Mouse (Mus musculus) left cerebral cortex, adult 2 months (tissue): ENCODE data around the gene Sptan1. TPM values are rescaled to one million over a fixed set of nuclear protein-coding genes. Genes with fewer than 3 reads are reported as not detected.

Experiments
- DNase-seq, 2 experiments: peaks; one replicate each; pipeline ENCODE4 v3.0.0; 2021 to 2022; ENCODE audit warnings: low spot score in 2 of 2, mixed read lengths in 1 of 2; ENCODE audit errors: extremely low spot score in 1 of 2
- H3K27ac ChIP-seq: fragments of 200-600 bp; 2 replicates; pipeline ENCODE4 v1.8.1; 2022
- H3K4me3 ChIP-seq: fragments of 200-600 bp; 2 replicates; pipeline ENCODE4 v1.8.1; 2022
- CTCF ChIP-seq: fragments of 200-600 bp; IDR thresholded peaks from 2 replicates; pipeline ENCODE4 v1.8.1; 2022; ENCODE audit warnings: antibody characterized with exemption, mild to moderate bottlenecking, moderate library complexity
- intact Hi-C: fragments of 180-260 bp; cut with DNase I; formaldehyde crosslinking; loops from one replicate; pipeline ENCODE4 v1.15.1; 2025
- total RNA-seq, 2 experiments: library from RNA; stranded (reverse); gene quantifications; 2 replicates each; pipeline ENCODE4 v1.2.3; 2021

Sptan1 gene
- total RNA-seq, 2 experiments from 2014 or later = 878 to 928 TPM

GRCm38 (mm10) chr2:30010840-30011281 lies 45.5 kb downstream of the Sptan1 start:
- Histone ChIP-seq H3K27ac (no peak overlapping the region), H3K4me3 (no peak overlapping the region)
- DNase-seq = no peak
- intact Hi-C loops = no loop called here
- no peak for TF ChIP-seq CTCF

GRCm38 (mm10) chr2:30014326-30014966 lies 49.1 kb downstream of the Sptan1 start:
- Histone ChIP-seq H3K27ac (no peak overlapping the region), H3K4me3 (no peak overlapping the region)
- intact Hi-C loops = no loop called here
- TF ChIP-seq CTCF = no peak
- DNase-seq = no peak

GRCm38 (mm10) chr2:30025454-30025853 lies 60.1 kb downstream of the Sptan1 start:
- no peak for DNase-seq
- H3K4me3 ChIP-seq = no peak overlapping the region
- no peak overlapping the region for H3K27ac ChIP-seq
- intact Hi-C loops = no loop called here
- no peak for TF ChIP-seq CTCF

- H3K4me3 ChIP-seq = no peak overlapping the region
- DNase-seq = no peak
- H3K27ac ChIP-seq = no peak overlapping the region
- no peak for TF ChIP-seq CTCF
- intact Hi-C loops = no loop called here
Measured at GRCm38 (mm10) chr2:30026997-30027396, 61.6 kb downstream of the Sptan1 start.

- no peak for DNase-seq
- peak; percentile 52 for TF ChIP-seq CTCF
Measured at GRCm38 (mm10) chr2:30032244-30032846, 67.0 kb downstream of the Sptan1 start.

GRCm38 (mm10) chr2:30032957-30033356 lies 67.6 kb downstream of the Sptan1 start:
- Histone ChIP-seq H3K4me3 (no peak overlapping the region), H3K27ac (no peak overlapping the region; the same call in 1 of the 2 replicates)
- no peak for TF ChIP-seq CTCF
- intact Hi-C loops = no loop called here
- DNase-seq = peak in 1 of 2 experiments; percentile 41

More at GRCm38 (mm10) chr2:30032244-30032846, 67.0 kb downstream of the Sptan1 start:
- Histone ChIP-seq H3K4me3 (no peak overlapping the region), H3K27ac (no peak overlapping the region)
- intact Hi-C loops = no loop called here

GRCm38 (mm10) chr2:30037762-30038161 lies 72.4 kb downstream of the Sptan1 start:
- no peak overlapping the region for H3K4me3 ChIP-seq
- intact Hi-C loops = no loop called here
- no peak for TF ChIP-seq CTCF
- no peak for DNase-seq
- no peak overlapping the region for H3K27ac ChIP-seq

- intact Hi-C loops = no loop called here
- no peak overlapping the region for H3K4me3 ChIP-seq
- H3K27ac ChIP-seq = no peak overlapping the region
- TF ChIP-seq CTCF = no peak
- DNase-seq = no peak
Measured at GRCm38 (mm10) chr2:30038370-30038769, 73.0 kb downstream of the Sptan1 start.

- no peak overlapping the region for H3K4me3 ChIP-seq
- H3K27ac ChIP-seq = no peak overlapping the region
- DNase-seq = no peak
- intact Hi-C loops = no loop called here
- TF ChIP-seq CTCF = no peak
Measured at GRCm38 (mm10) chr2:30039687-30040086, 74.3 kb downstream of the Sptan1 start.

GRCm38 (mm10) chr2:30042445-30042844 lies 77.1 kb downstream of the Sptan1 start:
- no peak overlapping the region for H3K27ac ChIP-seq
- peak; percentile 65 to 73 for DNase-seq
- peak; percentile 79 for TF ChIP-seq CTCF
- H3K4me3 ChIP-seq = no peak overlapping the region
- intact Hi-C loops = loop anchor here (1.0 kb wide), 1 partner anchor 120 kb away; no protein-coding TSS in a partner anchor

GRCm38 (mm10) chr2:30044550-30044949 lies 79.2 kb downstream of the Sptan1 start:
- Histone ChIP-seq H3K4me3 (no peak overlapping the region), H3K27ac (no peak overlapping the region)
- TF ChIP-seq CTCF = no peak
- DNase-seq = no peak
- intact Hi-C loops = no loop called here

- intact Hi-C loops = no loop called here
- no peak for TF ChIP-seq CTCF
- no peak for DNase-seq
- H3K27ac ChIP-seq = no peak overlapping the region
- no peak overlapping the region for H3K4me3 ChIP-seq
Measured at GRCm38 (mm10) chr2:30047127-30047526, 81.8 kb downstream of the Sptan1 start.

- intact Hi-C loops = no loop called here
- Histone ChIP-seq H3K4me3 (peak overlapping the region; percentile 73), H3K27ac (peak overlapping the region; percentile 99)
- TF ChIP-seq CTCF = no peak
- no peak for DNase-seq
Measured at GRCm38 (mm10) chr2:30048101-30048501, 82.7 kb downstream of the Sptan1 start.
